Mouse (Mus musculus) spleen, adult 2 months (tissue): ENCODE measurements around the gene Ralgapb. TPM values are rescaled to one million over a fixed set of nuclear protein-coding genes. Genes with fewer than 3 reads are reported as not detected.
A peak's percentile ranks its signal among the peaks of the same experiment; 100 is the strongest.
"Not testable (repeated sequence)": the region's sequence is repeated elsewhere in the genome, so short reads cannot be mapped to it uniquely, and the experiment has no call there.

Source experiments
- DNase-seq, 2 experiments: peaks; one replicate each; pipeline versions ENCODE4 v3.0.0 to v3.0.0-alpha.2; 2012 to 2021; ENCODE audit warnings: low spot score in 2 of 2, low read depth in 1 of 2
- H3K27ac ChIP-seq: fragments of 200-500 bp; 2 replicates; pipeline ENCODE4 v1.5.1; 2012; ENCODE audit warnings: low read length, inconsistent platforms; ENCODE audit not compliant: insufficient read depth
- H3K27me3 ChIP-seq: fragments of 200-500 bp; 2 replicates; pipeline ENCODE4 v1.6.1; 2012; ENCODE audit warnings: mild to moderate bottlenecking, moderate library complexity, low read length, inconsistent platforms; ENCODE audit not compliant: control insufficient read depth, insufficient read depth
- H3K36me3 ChIP-seq: fragments of 200-500 bp; 2 replicates; pipeline ENCODE4 v1.6.1; 2012; ENCODE audit warnings: mild to moderate bottlenecking, low read length, inconsistent platforms; ENCODE audit not compliant: control insufficient read depth, insufficient read depth
- H3K4me1 ChIP-seq: fragments of 200-500 bp; 2 replicates; pipeline ENCODE4 v1.6.1; 2011; ENCODE audit warnings: inconsistent platforms; ENCODE audit not compliant: control insufficient read depth, insufficient read depth, insufficient read length
- H3K4me3 ChIP-seq: fragments of 200-500 bp; 2 replicates; pipeline ENCODE4 v1.5.1; 2011; ENCODE audit warnings: mild to moderate bottlenecking, inconsistent platforms; ENCODE audit not compliant: insufficient read depth, insufficient read length; ENCODE audit errors: extremely low read depth
- CTCF ChIP-seq: fragments of 200-500 bp; IDR thresholded peaks from 2 replicates; pipeline ENCODE4 v1.5.1; 2011; ENCODE audit warnings: mild to moderate bottlenecking, inconsistent platforms; ENCODE audit not compliant: insufficient read depth, insufficient read length, insufficient replicate concordance; ENCODE audit errors: extremely low read depth
- POLR2A ChIP-seq: fragments of 200-500 bp; IDR thresholded peaks from 2 replicates; pipeline ENCODE4 v1.6.1; 2011; ENCODE audit warnings: low read depth, low read length, inconsistent platforms
- WGBS: fragments of 180-500 bp; shearing (Covaris S2); methylation state at CpG from one replicate; pipeline ENCODE4 v1.1.7; 2018; 5-methylcytosine and 5-hydroxymethylcytosine counted together
- polyA plus RNA-seq: library from polyadenylated mRNA; depleted of rRNA; stranded (reverse); fragments of >200 nt; gene quantifications from 2 replicates; pipeline ENCODE4 v1.2.3, GENCODE M21; 2012

The Ralgapb gene
- polyA plus RNA-seq, 1 experiment, result 14.8 TPM

GRCm38 (mm10) chr2:158376798-158377197, 32.9 kb upstream of the Ralgapb start:
- WGBS, result 74% methylated on average over 7 of the region's 7 CpGs
- no peak overlapping the region for H3K27ac ChIP-seq
- no peak overlapping the region for H3K4me3 ChIP-seq
- DNase-seq, result no peak
- TF ChIP-seq POLR2A (no peak), CTCF (no peak)
- no peaks in the 10 kb centered on the region for H3K27me3 ChIP-seq
- no peaks in the 10 kb centered on the region for H3K36me3 ChIP-seq
- H3K4me1 ChIP-seq, result no peaks in the 10 kb centered on the region

GRCm38 (mm10) chr2:158377811-158378210, 31.8 kb upstream of the Ralgapb start:
- Histone ChIP-seq H3K27ac (no peak overlapping the region), H3K4me1 (no peaks in the 10 kb centered on the region), H3K27me3 (no peaks in the 10 kb centered on the region), H3K36me3 (no peaks in the 10 kb centered on the region), H3K4me3 (no peak overlapping the region)
- DNase-seq, result no peak
- WGBS, result 72% methylated on average over 1 of the region's 1 CpGs
- TF ChIP-seq POLR2A (no peak), CTCF (no peak)

- H3K27me3 ChIP-seq, result no peaks in the 10 kb centered on the region
- no peaks in the 10 kb centered on the region for H3K4me1 ChIP-seq
- peak; percentile 53 to 59 for DNase-seq
- peak; percentile 57; the same call in 1 of the 2 replicates for TF ChIP-seq CTCF
- TF ChIP-seq POLR2A, result no peak
- no peak overlapping the region for H3K4me3 ChIP-seq
- WGBS, result 52% methylated on average over 13 of the region's 13 CpGs
- no peaks in the 10 kb centered on the region for H3K36me3 ChIP-seq
- no peak overlapping the region for H3K27ac ChIP-seq
These were observed 30.1 kb upstream of the Ralgapb start for GRCm38 (mm10) chr2:158379354-158380078.

GRCm38 (mm10) chr2:158386072-158386471, 23.6 kb upstream of the Ralgapb start:
- TF ChIP-seq CTCF (no peak), POLR2A (no peak)
- no peak for DNase-seq
- Histone ChIP-seq H3K36me3 (no peaks in the 10 kb centered on the region), H3K4me1 (no peaks in the 10 kb centered on the region), H3K27ac (no peak overlapping the region), H3K27me3 (no peaks in the 10 kb centered on the region), H3K4me3 (no peak overlapping the region)
- WGBS, result 46% methylated on average over 8 of the region's 8 CpGs

GRCm38 (mm10) chr2:158389421-158389820, 20.2 kb upstream of the Ralgapb start:
- Histone ChIP-seq H3K4me1 (no peaks in the 10 kb centered on the region), H3K27me3 (no peaks in the 10 kb centered on the region), H3K36me3 (no peaks in the 10 kb centered on the region), H3K4me3 (no peak overlapping the region), H3K27ac (no peak overlapping the region)
- WGBS, result 91% methylated on average over 7 of the region's 7 CpGs
- DNase-seq, result no peak
- no peak for TF ChIP-seq POLR2A

GRCm38 (mm10) chr2:158396369-158396768, 13.3 kb upstream of the Ralgapb start:
- H3K27ac ChIP-seq, result no peak overlapping the region
- no peaks in the 10 kb centered on the region for H3K4me1 ChIP-seq
- TF ChIP-seq CTCF (no peak), POLR2A (no peak)
- H3K4me3 ChIP-seq, result no peak overlapping the region
- H3K36me3 ChIP-seq, result no peaks in the 10 kb centered on the region
- no peaks in the 10 kb centered on the region for H3K27me3 ChIP-seq
- no peak for DNase-seq
- 88% methylated on average over 6 of the region's 6 CpGs for WGBS

- not testable (repeated sequence) for H3K27ac ChIP-seq, H3K36me3 ChIP-seq, DNase-seq, H3K27me3 ChIP-seq, H3K4me1 ChIP-seq, H3K4me3 ChIP-seq
- 85% methylated on average over 13 of the region's 13 CpGs for WGBS
These were observed 12.5 kb upstream of the Ralgapb start for GRCm38 (mm10) chr2:158397140-158397539.
